Mouse (Mus musculus) lung, adult 2 months (tissue): Measurements from ENCODE around the gene Rnf5. TPM values are rescaled to one million over a fixed set of nuclear protein-coding genes. Genes with fewer than 3 reads are reported as not detected.

Experiments used
- DNase-seq: peaks from one replicate; pipeline ENCODE4 v3.0.0; 2022
- H3K4me1 ChIP-seq: fragments of 200-500 bp; 2 replicates; pipeline ENCODE4 v1.6.1; 2011; ENCODE audit warnings: low read length; ENCODE audit not compliant: control insufficient read depth, insufficient read depth
- H3K4me3 ChIP-seq: fragments of 200-500 bp; replicated peaks from 2 replicates; pipeline ENCODE3; 2011; ENCODE audit warnings: low read depth, mild to moderate bottlenecking, control low read depth, low read length; ENCODE audit errors: extremely low read depth
- CTCF ChIP-seq: fragments of 200-500 bp; IDR thresholded peaks from 2 replicates; pipeline ENCODE4 v1.5.1; 2011; ENCODE audit warnings: mild to moderate bottlenecking, low read length, control low read depth; ENCODE audit not compliant: insufficient read depth
- POLR2A ChIP-seq: fragments of 200-500 bp; IDR thresholded peaks from 2 replicates; pipeline ENCODE4 v1.6.1; 2011; ENCODE audit warnings: low read depth, mild to moderate bottlenecking, control low read depth, low read length, borderline replicate concordance; ENCODE audit errors: extremely low read depth
- WGBS: fragments of 180-500 bp; shearing (Covaris S2); methylation state at CpG from one replicate; pipeline ENCODE4 v1.1.7; 2018; 5-methylcytosine and 5-hydroxymethylcytosine counted together
- polyA plus RNA-seq: library from polyadenylated mRNA; depleted of rRNA; stranded (reverse); fragments of >200 nt; gene quantifications from 2 replicates; pipeline ENCODE4 v1.2.3, GENCODE M21; 2012

Rnf5 gene
- polyA plus RNA-seq, 1 experiment = 83.7 TPM

- no peak for DNase-seq
- H3K4me3 ChIP-seq = no peak overlapping the region
- peaks cover 6% of the 10 kb centered on the region; the same call in 1 of the 2 replicates for H3K4me1 ChIP-seq
- 90% methylated on average over 8 of the region's 8 CpGs for WGBS
- TF ChIP-seq CTCF = no peak
- TF ChIP-seq POLR2A = no peak
Measured at GRCm38 (mm10) chr17:34611050-34611449, 7.6 kb upstream of the Rnf5 start.

GRCm38 (mm10) chr17:34607997-34608396 lies 4.5 kb upstream of the Rnf5 start:
- WGBS = 71% methylated on average over 7 of the region's 7 CpGs
- no peak for DNase-seq
- Histone ChIP-seq H3K4me3 (no peak overlapping the region), H3K4me1 (peaks cover 10% of the 10 kb centered on the region)
- no peak for TF ChIP-seq CTCF
- TF ChIP-seq POLR2A = no peak

GRCm38 (mm10) chr17:34606186-34607039 lies 2.9 kb upstream of the Rnf5 start:
- WGBS = 10% methylated on average over 32 of the region's 32 CpGs
- TF ChIP-seq CTCF = no peak
- no peak for TF ChIP-seq POLR2A
- Histone ChIP-seq H3K4me1 (peaks cover 12% of the 10 kb centered on the region), H3K4me3 (peak overlapping the region; percentile 96)
- DNase-seq = no peak

- TF ChIP-seq CTCF (no peak), POLR2A (peak; percentile 88)
- Histone ChIP-seq H3K4me3 (peak overlapping the region; percentile 96), H3K4me1 (peaks cover 12% of the 10 kb centered on the region)
- under 1% methylated on average over 30 of the region's 30 CpGs for WGBS
- peak; percentile 97 for DNase-seq
Measured at GRCm38 (mm10) chr17:34605609-34606008, 2.1 kb upstream of the Rnf5 start.

- 15% methylated on average over 24 of the region's 24 CpGs for WGBS
- Histone ChIP-seq H3K4me1 (peaks cover 12% of the 10 kb centered on the region), H3K4me3 (peak overlapping the region; percentile 65)
- no peak for DNase-seq
- no peak for TF ChIP-seq CTCF
- no peak for TF ChIP-seq POLR2A
Measured at GRCm38 (mm10) chr17:34604511-34605237, 1.2 kb upstream of the Rnf5 start.

- H3K4me3 ChIP-seq = peak within 1 kb of the TSS; percentile 99
- TF ChIP-seq POLR2A = peak; percentile 97
- no peak for TF ChIP-seq CTCF
- WGBS = under 1% methylated on average over 35 of the region's 35 CpGs
- peak; percentile 95 for DNase-seq
- H3K4me1 ChIP-seq = peaks cover 12% of the 10 kb centered on the region
Measured at GRCm38 (mm10) chr17:34604061-34604508, 595 bp upstream of the Rnf5 start, which contains the start of gene Agpat1. Gene Agpat1, plus strand, starts transcription at chr17:34604262.

GRCm38 (mm10) chr17:34601796-34602195 lies 1.7 kb downstream of the Rnf5 start:
- DNase-seq = no peak
- TF ChIP-seq POLR2A (peak; percentile 9; the same call in 1 of the 2 replicates), CTCF (no peak)
- no peak overlapping the region for H3K4me3 ChIP-seq
- peaks cover 11% of the 10 kb centered on the region for H3K4me1 ChIP-seq
- 69% methylated on average over 12 of the region's 12 CpGs for WGBS

GRCm38 (mm10) chr17:34599891-34600290 lies 3.6 kb downstream of the Rnf5 start:
- Histone ChIP-seq H3K4me3 (no peak overlapping the region), H3K4me1 (peaks cover 6% of the 10 kb centered on the region; the same call in 1 of the 2 replicates)
- 67% methylated on average over 9 of the region's 9 CpGs for WGBS
- no peak for TF ChIP-seq CTCF
- no peak for TF ChIP-seq POLR2A
- no peak for DNase-seq

- 19% methylated on average over 6 of the region's 6 CpGs for WGBS
- Histone ChIP-seq H3K4me3 (peak within 1 kb of the TSS; percentile 31), H3K4me1 (no peaks in the 10 kb centered on the region; the same call in 1 of the 2 replicates)
- peak; percentile 86; the same call in 1 of the 2 replicates for TF ChIP-seq POLR2A
- no peak for TF ChIP-seq CTCF
- peak; percentile 74 for DNase-seq
Measured at GRCm38 (mm10) chr17:34597566-34598095, 5.9 kb downstream of the Rnf5 start, which contains the start of gene Ager. Gene Ager, plus strand, starts transcription at chr17:34597862.
